Mouse (Mus musculus): ENCODE results near the gene Zbtb4. TPM values are rescaled to one million over a fixed set of nuclear protein-coding genes. Genes with fewer than 3 reads are reported as not detected.

The Zbtb4 gene
- polyA plus RNA-seq, 1 experiment from 2014 or later = 0.70 TPM

DNA sequence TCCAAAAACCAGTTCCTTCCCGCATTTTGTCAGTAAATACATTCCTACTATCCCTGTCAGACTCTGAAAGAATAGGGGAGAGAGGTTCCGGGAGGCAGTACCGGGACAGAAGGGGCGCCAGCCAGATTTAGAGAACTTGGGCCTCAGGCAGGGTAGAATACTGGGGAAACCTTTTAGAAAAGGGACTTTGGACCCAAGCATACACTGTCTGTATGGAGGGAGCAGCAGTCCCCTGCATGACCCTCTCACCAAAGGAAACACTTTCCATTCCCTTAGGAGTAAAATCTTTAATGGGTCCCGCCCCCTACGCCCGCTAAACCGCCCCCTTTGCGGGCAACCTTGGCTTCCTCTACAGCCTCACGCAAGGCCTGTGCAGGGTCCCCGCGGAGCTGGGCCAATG lies 37.6 kb downstream of the Zbtb4 start:
- Histone ChIP-seq H3K9ac (peak overlapping the region; percentile 53), H3K36me3 (no peaks in the 10 kb centered on the region), H3K27ac (no peak overlapping the region), H3K4me3 (peak overlapping the region; percentile 57), H3K4me2 (peak overlapping the region; percentile 70), H3K9me3 (replicated peaks) (0 out of 2 replicates have a peak, but pooled peaks cover 5% of the 10 kb centered on the region), H3K4me1 (peaks cover 53% of the 10 kb centered on the region), H3K27me3 (replicated peaks) (peaks cover 98% of the 10 kb centered on the region)
- peak; percentile 31 for ATAC-seq
- WGBS (ENCODE audit: insufficient replicate concordance) = 4% methylated on average over 12 of the region's 12 CpGs

DNA sequence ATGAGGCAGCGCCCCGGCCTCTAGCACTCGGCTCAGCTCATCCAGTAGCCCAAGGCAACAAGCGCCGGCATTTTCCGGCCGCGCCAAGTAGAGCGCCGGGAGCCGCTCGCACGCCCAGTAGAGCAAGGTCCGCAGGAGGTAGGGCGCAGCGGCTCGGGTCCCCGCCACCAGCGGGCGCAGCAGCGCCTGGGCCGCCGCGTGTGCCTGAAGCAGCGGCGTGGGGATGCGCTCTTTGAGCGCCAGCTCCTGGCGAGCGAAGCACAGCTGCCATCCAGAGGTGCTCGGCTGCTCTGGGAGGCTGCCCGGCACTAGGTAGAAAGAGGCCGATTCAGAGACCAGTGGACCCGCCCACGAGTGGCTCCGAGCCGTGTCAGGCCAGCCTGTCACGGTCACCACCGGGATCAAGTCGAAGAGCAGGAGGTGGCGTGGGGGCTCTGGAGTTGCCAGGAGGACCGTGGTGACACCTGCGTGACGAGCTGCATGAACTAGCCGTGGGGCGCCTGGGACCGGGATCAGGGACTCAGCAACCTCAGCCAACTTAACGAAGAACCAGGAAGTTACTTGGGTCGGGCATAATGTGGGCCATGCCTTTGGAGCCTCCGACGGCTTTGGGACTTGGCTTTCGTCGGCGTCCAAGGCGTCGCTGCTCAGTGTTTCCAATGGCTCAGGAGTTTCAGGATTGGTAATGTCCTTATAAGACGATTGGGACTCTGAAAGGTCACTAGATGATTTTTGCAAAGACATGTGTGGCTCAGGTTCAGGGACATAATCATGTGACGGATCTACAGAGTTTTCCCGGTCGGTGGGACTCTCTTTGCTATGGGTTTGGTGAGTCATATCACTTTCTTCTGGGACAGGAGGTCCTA lies 38.3 kb downstream of the Zbtb4 start:
- 3% methylated on average over 60 of the region's 60 CpGs for WGBS (ENCODE audit: insufficient replicate concordance)
- peaks cover 91% of the 10 kb centered on the region for H3K27me3 ChIP-seq (replicated peaks)
- no peaks in the 10 kb centered on the region for H3K36me3 ChIP-seq
- H3K4me1 ChIP-seq = peaks cover 53% of the 10 kb centered on the region
- H3K9ac ChIP-seq = peak overlapping the region; percentile 53
- peak overlapping the region; percentile 17; the same call in 1 of the 2 replicates for H3K27ac ChIP-seq
- peak overlapping the region; percentile 70 for H3K4me2 ChIP-seq
- 0 out of 2 replicates have a peak, but pooled peaks cover 5% of the 10 kb centered on the region for H3K9me3 ChIP-seq (replicated peaks)
- ATAC-seq = peak; percentile 78
- H3K4me3 ChIP-seq = peak overlapping the region; percentile 57

DNA sequence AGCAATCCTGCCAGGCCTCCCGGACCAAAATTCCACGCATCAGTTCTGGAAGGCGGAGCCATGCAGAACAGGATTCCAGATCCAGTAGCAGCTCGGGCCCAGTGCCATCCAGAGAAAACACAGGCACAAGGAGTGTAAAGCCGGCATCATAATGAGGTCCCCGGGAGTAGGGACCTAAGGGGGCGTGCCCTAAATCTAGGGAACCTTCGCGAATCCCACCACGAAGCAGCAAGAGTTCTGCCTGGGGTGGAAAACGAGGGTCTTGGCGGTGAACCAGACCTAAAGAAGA lies 38.9 kb downstream of the Zbtb4 start:
- Histone ChIP-seq H3K4me3 (peak overlapping the region; percentile 57; the same call in 1 of the 2 replicates), H3K9ac (no peak overlapping the region)

GRCm38 (mm10) chr11:69804972-69805909 lies 39.5 kb downstream of the Zbtb4 start, which contains the start of gene Tmem102:
Gene Tmem102, minus strand, starts transcription at chr11:69805624.
- H3K4me3 ChIP-seq = peak within 1 kb of the TSS; percentile 57; the same call in 1 of the 2 replicates
- no peaks in the 10 kb centered on the region for H3K36me3 ChIP-seq
- no peak within 1 kb of the TSS for H3K9ac ChIP-seq
- no peak within 1 kb of the TSS for H3K27ac ChIP-seq
- peak within 1 kb of the TSS; percentile 70 for H3K4me2 ChIP-seq
- no peak for ATAC-seq
- H3K4me1 ChIP-seq = peaks cover 48% of the 10 kb centered on the region
- 0 out of 2 replicates have a peak, but pooled peaks cover 5% of the 10 kb centered on the region for H3K9me3 ChIP-seq (replicated peaks)
- H3K27me3 ChIP-seq (replicated peaks) = peaks cover 80% of the 10 kb centered on the region
- WGBS (ENCODE audit: insufficient replicate concordance) = 18% methylated on average over 29 of the region's 29 CpGs

More for the DNA sequence above, 38.9 kb downstream of the Zbtb4 start:
- 15% methylated on average over 12 of the region's 12 CpGs for whole genome bisulfite sequencing (ENCODE audit: insufficient replicate concordance)
- Histone ChIP-seq H3K4me2 (peak overlapping the region; percentile 70), H3K27me3 (replicated peaks) (peaks cover 86% of the 10 kb centered on the region), H3K4me1 (peaks cover 53% of the 10 kb centered on the region), H3K36me3 (no peaks in the 10 kb centered on the region), H3K27ac (no peak overlapping the region), H3K9me3 (replicated peaks) (0 out of 2 replicates have a peak, but pooled peaks cover 5% of the 10 kb centered on the region)
- ATAC-seq = no peak

DNA sequence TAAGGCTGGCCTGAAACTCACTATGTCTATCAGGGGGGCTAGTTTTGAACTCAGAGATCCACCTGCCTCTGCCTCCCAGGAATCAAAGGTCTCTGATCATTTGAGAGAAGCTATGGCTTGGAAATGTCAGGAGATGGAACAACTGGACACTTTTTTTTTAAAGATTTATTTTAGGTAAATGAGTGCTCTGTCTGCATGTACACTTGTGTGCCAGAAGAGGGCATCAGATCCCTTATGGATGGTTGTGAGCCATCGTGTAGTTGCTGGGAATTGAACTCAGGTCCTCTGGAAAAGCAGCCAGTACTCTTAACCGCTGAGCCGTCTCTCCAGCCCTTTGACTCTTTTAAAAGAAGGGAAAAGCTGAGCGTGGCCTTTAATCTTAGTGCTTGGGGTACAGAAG lies 40.7 kb downstream of the Zbtb4 start:
- Histone ChIP-seq H3K36me3 (no peaks in the 10 kb centered on the region), H3K4me1 (peaks cover 37% of the 10 kb centered on the region), H3K9ac (no peak overlapping the region), H3K27ac (no peak overlapping the region), H3K4me3 (no peak overlapping the region), H3K4me2 (no peak overlapping the region), H3K9me3 (replicated peaks) (0 out of 2 replicates have a peak, but pooled peaks cover 5% of the 10 kb centered on the region), H3K27me3 (replicated peaks) (peaks cover 80% of the 10 kb centered on the region)
- WGBS (ENCODE audit: insufficient replicate concordance) = 66% methylated on average over 4 of the region's 4 CpGs
- no peak for ATAC-seq

- Histone ChIP-seq H3K27me3 (replicated peaks) (peaks cover 79% of the 10 kb centered on the region), H3K4me1 (peaks cover 25% of the 10 kb centered on the region), H3K4me2 (no peak overlapping the region), H3K27ac (no peak overlapping the region), H3K9me3 (replicated peaks) (0 out of 2 replicates have a peak, but pooled peaks cover 5% of the 10 kb centered on the region), H3K4me3 (no peak overlapping the region), H3K9ac (no peak overlapping the region), H3K36me3 (no peaks in the 10 kb centered on the region)
- 71% methylated on average over 2 of the region's 2 CpGs for WGBS (ENCODE audit: insufficient replicate concordance)
- ATAC-seq = no peak
Observed at GRCm38 (mm10) chr11:69807641-69808040, 41.9 kb downstream of the Zbtb4 start.

GRCm38 (mm10) chr11:69810280-69810679 lies 44.6 kb downstream of the Zbtb4 start:
- no peak overlapping the region for H3K27ac ChIP-seq
- no peak overlapping the region for H3K9ac ChIP-seq
- no peak for ATAC-seq
- H3K27me3 ChIP-seq (replicated peaks) = peaks cover 73% of the 10 kb centered on the region
- no peaks in the 10 kb centered on the region for H3K4me1 ChIP-seq
- no peak overlapping the region for H3K4me3 ChIP-seq
- no peaks in the 10 kb centered on the region for H3K36me3 ChIP-seq
- 0 out of 2 replicates have a peak, but pooled peaks cover 5% of the 10 kb centered on the region for H3K9me3 ChIP-seq (replicated peaks)
- no peak overlapping the region for H3K4me2 ChIP-seq

GRCm38 (mm10) chr11:69815155-69815554 lies 49.4 kb downstream of the Zbtb4 start, which contains the start of gene Gm39566:
Gene Gm39566, minus strand, starts transcription at chr11:69815298.
- no peaks in the 10 kb centered on the region for H3K36me3 ChIP-seq
- no peak for ATAC-seq
- H3K27me3 ChIP-seq (replicated peaks) = peaks cover 66% of the 10 kb centered on the region

GRCm38 (mm10) chr11:69816520-69816919 lies 50.8 kb downstream of the Zbtb4 start:
- H3K36me3 ChIP-seq = no peaks in the 10 kb centered on the region
- WGBS (ENCODE audit: insufficient replicate concordance) = 83% methylated on average over 12 of the region's 12 CpGs
- no peak for ATAC-seq

More at GRCm38 (mm10) chr11:69815155-69815554, 49.4 kb downstream of the Zbtb4 start, which contains the start of gene Gm39566:
- Histone ChIP-seq H3K9me3 (replicated peaks) (no peaks in the 10 kb centered on the region), H3K27ac (no peak within 1 kb of the TSS), H3K4me2 (no peak within 1 kb of the TSS), H3K9ac (no peak within 1 kb of the TSS), H3K4me3 (no peak within 1 kb of the TSS), H3K4me1 (no peaks in the 10 kb centered on the region)
- 56% methylated on average over 10 of the region's 10 CpGs for WGBS (ENCODE audit: insufficient replicate concordance)

GRCm38 (mm10) chr11:69818365-69818764 lies 52.7 kb downstream of the Zbtb4 start, which contains the start of gene Spem2:
Gene Spem2, minus strand, starts transcription at chr11:69818465.
- no peak within 1 kb of the TSS for H3K27ac ChIP-seq
- H3K4me3 ChIP-seq = no peak within 1 kb of the TSS
- H3K36me3 ChIP-seq = no peaks in the 10 kb centered on the region
- peaks cover 35% of the 10 kb centered on the region for H3K27me3 ChIP-seq (replicated peaks)
- no peak within 1 kb of the TSS for H3K4me2 ChIP-seq
- 67% methylated on average over 2 of the region's 2 CpGs for WGBS (ENCODE audit: insufficient replicate concordance)
- no peaks in the 10 kb centered on the region for H3K4me1 ChIP-seq
- ATAC-seq = no peak
- H3K9ac ChIP-seq = no peak within 1 kb of the TSS
- H3K9me3 ChIP-seq (replicated peaks) = no peaks in the 10 kb centered on the region

More at GRCm38 (mm10) chr11:69816520-69816919, 50.8 kb downstream of the Zbtb4 start:
- Histone ChIP-seq H3K27ac (no peak overlapping the region), H3K27me3 (replicated peaks) (peaks cover 52% of the 10 kb centered on the region), H3K4me3 (no peak overlapping the region), H3K4me1 (no peaks in the 10 kb centered on the region), H3K9ac (no peak overlapping the region), H3K9me3 (replicated peaks) (no peaks in the 10 kb centered on the region), H3K4me2 (no peak overlapping the region)

DNA sequence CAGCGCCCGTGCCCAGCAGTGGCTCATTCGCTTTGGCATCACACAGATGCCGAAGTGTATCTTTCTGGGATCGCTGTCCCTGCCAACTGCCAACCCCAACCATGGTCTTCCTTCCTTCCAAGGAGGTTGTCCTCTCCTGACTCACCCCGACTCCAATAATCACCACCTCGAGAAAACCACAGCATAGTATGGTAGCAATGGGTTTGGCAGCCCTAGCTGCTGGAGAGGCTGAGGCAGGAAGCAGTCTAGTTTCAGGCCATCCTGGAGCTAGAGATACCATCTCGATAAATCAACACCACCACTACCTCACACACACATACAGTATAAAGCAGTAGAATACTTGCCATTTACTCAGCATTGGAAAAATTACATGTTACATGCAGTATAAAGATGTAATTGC lies 53.2 kb downstream of the Zbtb4 start:
- 68% methylated on average over 8 of the region's 8 CpGs for WGBS (ENCODE audit: insufficient replicate concordance)
- H3K4me1 ChIP-seq = no peaks in the 10 kb centered on the region
- H3K9me3 ChIP-seq (replicated peaks) = no peaks in the 10 kb centered on the region
- no peak overlapping the region for H3K27ac ChIP-seq
- H3K4me2 ChIP-seq = no peak overlapping the region
- no peak overlapping the region for H3K4me3 ChIP-seq
- peaks cover 34% of the 10 kb centered on the region for H3K27me3 ChIP-seq (replicated peaks)
- H3K9ac ChIP-seq = no peak overlapping the region
- H3K36me3 ChIP-seq = no peaks in the 10 kb centered on the region
- no peak for ATAC-seq
